ENCODE assay signal across 13 mouse cellular contexts in genomic region chr9:41918657-41919380, GRCm38 (mm10).
A peak's percentile ranks its signal among the peaks of the same experiment; 100 is the strongest.
DNase-seq lines count a peak whose midpoint lies in the region; ATAC-seq and TF ChIP-seq lines count a peak whose summit lies in the region.
"Had no signal": no experiment of that assay in that cellular context is flagged by ENCODE, and none has a peak within 500 bp of the region (broad histone marks: within the 10 kb centered on the region; RNA-seq: fewer than 3 reads in every experiment).

No protein-coding gene starts in this region.

- H3K9me3 ChIP-seq in embryonic facial prominence, embryonic 13.5 days, result no peaks in the 10 kb centered on the region
- H3K9me3 ChIP-seq in hindbrain, embryonic 15.5 days, result no peaks in the 10 kb centered on the region
- H3K9me3 ChIP-seq in neural tube, embryonic 13.5 days, result no peaks in the 10 kb centered on the region
- H3K9me3 ChIP-seq: liver, embryonic 13.5 days had no signal

- no peak for ATAC-seq in embryonic facial prominence, embryonic 13.5 days (ENCODE audit: insufficient number of reproducible peaks, insufficient read depth, low FRiP score, low TSS enrichment, low read depth)
- ATAC-seq in hindbrain, embryonic 15.5 days (ENCODE audit: low FRiP score, low read depth), result peak; percentile 87
- ATAC-seq in neural tube, embryonic 13.5 days (ENCODE audit: low read depth), result peak; percentile 86
- no peak for ATAC-seq in megakaryocyte progenitor cell, adult 5-6 weeks (replicated peaks; ENCODE audit: poor library complexity)

- 49% methylated on average over 14 of the region's 14 CpGs for WGBS in embryonic facial prominence, embryonic 13.5 days
- WGBS in hindbrain, embryonic 15.5 days, result 25% methylated on average over 14 of the region's 14 CpGs
- 24% methylated on average over 14 of the region's 14 CpGs for WGBS in neural tube, embryonic 13.5 days

- peak in 1 of 2 experiments; percentile 20 for DNase-seq in layer of hippocampus, adult 2 months (ENCODE audit: low spot score in 2 of 2)
- no peak for DNase-seq in layer of hippocampus, adult 9-10 months (ENCODE audit: low spot score)
- no peak for DNase-seq in lung, postnatal 4 days
- no peak for DNase-seq in cerebellum, postnatal 36 days
- DNase-seq: cerebellum, postnatal 14 days; heart, adult 18-20 months; kidney, adult 8-10 months; liver, embryonic 13.5 days had no signal

- peaks cover 18% of the 10 kb centered on the region for H3K4me1 ChIP-seq in embryonic facial prominence, embryonic 13.5 days
- H3K4me1 ChIP-seq in hindbrain, embryonic 15.5 days (replicated peaks), result peaks cover 21% of the 10 kb centered on the region
- peaks cover 45% of the 10 kb centered on the region for H3K4me1 ChIP-seq in neural tube, embryonic 13.5 days (replicated peaks)
- H3K4me1 ChIP-seq: liver, embryonic 13.5 days had no signal

- no peaks in the 10 kb centered on the region for H3K27me3 ChIP-seq in embryonic facial prominence, embryonic 13.5 days
- H3K27me3 ChIP-seq in hindbrain, embryonic 15.5 days, result no peaks in the 10 kb centered on the region
- H3K27me3 ChIP-seq in neural tube, embryonic 13.5 days, result no peaks in the 10 kb centered on the region
- H3K27me3 ChIP-seq: CH12.LX; liver, embryonic 13.5 days had no signal

- H3K36me3 ChIP-seq in embryonic facial prominence, embryonic 13.5 days, result no peaks in the 10 kb centered on the region
- no peaks in the 10 kb centered on the region for H3K36me3 ChIP-seq in hindbrain, embryonic 15.5 days
- no peaks in the 10 kb centered on the region for H3K36me3 ChIP-seq in neural tube, embryonic 13.5 days
- H3K36me3 ChIP-seq: liver, embryonic 13.5 days had no signal

- no peak for TF ChIP-seq CTCF in layer of hippocampus, adult 2 months (conservative IDR thresholded peaks at IDR 0.05)

- H3K4me2 ChIP-seq in embryonic facial prominence, embryonic 13.5 days, result 0 out of 2 replicates have a peak overlapping the region, but pooled peaks have one; percentile 3
- H3K4me2 ChIP-seq in hindbrain, embryonic 15.5 days, result 0 out of 2 replicates have a peak overlapping the region, but pooled peaks have one; percentile 2
- H3K4me2 ChIP-seq in neural tube, embryonic 13.5 days, result no peak overlapping the region
- H3K4me2 ChIP-seq: liver, embryonic 13.5 days had no signal

- H3K9ac ChIP-seq in embryonic facial prominence, embryonic 13.5 days, result no peak overlapping the region
- H3K9ac ChIP-seq in hindbrain, embryonic 15.5 days, result no peak overlapping the region
- peak overlapping the region; percentile 41; the same call in 1 of the 2 replicates for H3K9ac ChIP-seq in neural tube, embryonic 13.5 days
- H3K9ac ChIP-seq: liver, embryonic 13.5 days had no signal

- peak overlapping the region; percentile 78 for H3K27ac ChIP-seq in layer of hippocampus, adult 2 months
- peak overlapping the region; percentile 68 for H3K27ac ChIP-seq in embryonic facial prominence, embryonic 13.5 days
- H3K27ac ChIP-seq in hindbrain, embryonic 15.5 days (replicated peaks), result peak overlapping the region; percentile 81
- peak overlapping the region; percentile 84 for H3K27ac ChIP-seq in neural tube, embryonic 13.5 days (replicated peaks)
- H3K27ac ChIP-seq: liver, embryonic 13.5 days had no signal

- H3K4me3 ChIP-seq in layer of hippocampus, adult 2 months, result no peak overlapping the region
- no peak overlapping the region for H3K4me3 ChIP-seq in embryonic facial prominence, embryonic 13.5 days
- no peak overlapping the region for H3K4me3 ChIP-seq in hindbrain, embryonic 15.5 days
- no peak overlapping the region for H3K4me3 ChIP-seq in neural tube, embryonic 13.5 days
- H3K4me3 ChIP-seq: liver, embryonic 13.5 days had no signal

Comparison
In these comparisons a context has a peak if more than half of its experiments do, and no peak if none do; other contexts are left out.
1. ATAC-seq: peak in hindbrain, embryonic 15.5 days (single experiment) and neural tube, embryonic 13.5 days (single experiment); none in embryonic facial prominence, embryonic 13.5 days (single experiment) and megakaryocyte progenitor cell, adult 5-6 weeks (single experiment).
2. Peak in every context shown above with its lines, with median percentiles within 50 percentile points of each other: H3K27ac ChIP-seq.